8 mouse cellular contexts compared by ENCODE assay signal in genomic region chr19:16029253-16029771, GRCm38 (mm10). TPM values are rescaled to one million over a fixed set of nuclear protein-coding genes. Genes with fewer than 3 reads are reported as not detected.
DNase-seq lines count a peak whose midpoint lies in the region; ATAC-seq and TF ChIP-seq lines count a peak whose summit lies in the region.
"Not testable (repeated sequence)": the region's sequence is repeated elsewhere in the genome, so short reads cannot be mapped to it uniquely, and the experiment has no call there.

No protein-coding gene starts in this region.

- not testable (repeated sequence) for H3K36me3 ChIP-seq in G1E (replicated peaks); forebrain, embryonic 15.5 days; liver, embryonic 14.5 days (replicated peaks; ENCODE audit: control insufficient read depth, insufficient read depth, low read depth); thymus, adult 2 months (ENCODE audit: control insufficient read depth, insufficient read depth, low read length)

- not testable (repeated sequence) for TF ChIP-seq POLR2A in cerebellum, adult 2 months (IDR thresholded peaks at IDR 0.05; ENCODE audit: borderline replicate concordance, insufficient read depth, low read length); thymus, adult 2 months (IDR thresholded peaks at IDR 0.05; ENCODE audit: control insufficient read depth, extremely low read depth, insufficient read depth, low read length, poor library complexity)

- not testable (repeated sequence) for H3K4me1 ChIP-seq in G1E (ENCODE audit: insufficient read depth, low read depth, low read length); cerebellum, adult 2 months (ENCODE audit: control insufficient read depth, insufficient read depth, low read length); forebrain, embryonic 15.5 days; liver, embryonic 14.5 days (replicated peaks; ENCODE audit: control insufficient read depth in 2 of 2, insufficient read depth in 2 of 2, low read length in 1 of 2); thymus, adult 2 months (replicated peaks; ENCODE audit: control insufficient read depth, insufficient read depth, low read length)

- not testable (repeated sequence) for H3K9ac ChIP-seq in forebrain, embryonic 15.5 days (replicated peaks)
- H3K9ac ChIP-seq in liver, embryonic 14.5 days (replicated peaks) = peak overlapping the region; percentile 45

- ATAC-seq in G1E (ENCODE audit: extremely low read depth, insufficient number of reproducible peaks, low FRiP score, poor library complexity, severe bottlenecking) = peak; percentile 80
- peak; percentile 89 for ATAC-seq in forebrain, embryonic 15.5 days (replicated peaks)
- peak; percentile 48; the same call in 1 of the 2 replicates for ATAC-seq in liver, embryonic 14.5 days (ENCODE audit: insufficient read depth)

- peak overlapping the region; percentile 69 for H3K4me3 ChIP-seq in G1E (ENCODE audit: low read depth, low read length)
- H3K4me3 ChIP-seq in cerebellum, adult 2 months (replicated peaks; ENCODE audit: insufficient read depth, low read depth, low read length) = peak overlapping the region; percentile 41
- H3K4me3 ChIP-seq in forebrain, embryonic 15.5 days = peak overlapping the region; percentile 13
- peak overlapping the region; percentile 57 to 69 for H3K4me3 ChIP-seq in liver, embryonic 14.5 days (ENCODE audit: insufficient read depth in 1 of 2, low read depth in 2 of 2, low read length in 2 of 2)
- not testable (repeated sequence) for H3K4me3 ChIP-seq in thymus, adult 2 months (ENCODE audit: control insufficient read depth, insufficient read depth, low read length)

- TF ChIP-seq EP300 in liver, embryonic 14.5 days (IDR thresholded peaks at IDR 0.05; ENCODE audit: low read depth) = not testable (repeated sequence)

- H3K4me2 ChIP-seq in forebrain, embryonic 15.5 days (replicated peaks) = peak overlapping the region; percentile 25
- peak overlapping the region; percentile 51 for H3K4me2 ChIP-seq in liver, embryonic 14.5 days (ENCODE audit: low read depth)

- H3K27ac ChIP-seq in cerebellum, adult 2 months (ENCODE audit: insufficient read depth, low read length); forebrain, embryonic 15.5 days (replicated peaks); liver, embryonic 14.5 days; thymus, adult 2 months (ENCODE audit: control insufficient read depth, insufficient read depth, low read length): not testable (repeated sequence)

- intact Hi-C loops in heart, postnatal 36 days (cut with DNase I) = not testable (repeated sequence)

- peak; percentile 9 for DNase-seq in G1E (ENCODE audit: low spot score)
- DNase-seq in cerebellum, adult 2 months = peak; percentile 49 to 55
- DNase-seq in heart, postnatal 36 days = peak; percentile 33 to 50
- DNase-seq in kidney, postnatal 25 days = peak; percentile 33 to 44
- DNase-seq in liver, embryonic 14.5 days (ENCODE audit: low read depth in 3 of 3, low spot score in 3 of 3) = peak in 1 of 3 experiments; percentile 6
- peak; percentile 14 to 23 for DNase-seq in monocyte, adult 2 months (ENCODE audit: low read depth in 1 of 2, low spot score in 2 of 2)
- DNase-seq in thymus, adult 2 months = peak; percentile 24

- WGBS in cerebellum, adult 2 months = 6% methylated on average over 7 of the region's 9 CpGs
- 28% methylated on average over 7 of the region's 9 CpGs for WGBS in forebrain, embryonic 15.5 days
- 21% methylated on average over 7 of the region's 9 CpGs for WGBS in liver, embryonic 14.5 days (ENCODE audit: insufficient replicate concordance)
- WGBS in thymus, adult 2 months = 23% methylated on average over 7 of the region's 9 CpGs

- H3K27me3 ChIP-seq in G1E (ENCODE audit: insufficient read depth, low read length); cerebellum, adult 2 months (ENCODE audit: control insufficient read depth, insufficient read depth, low read length); forebrain, embryonic 15.5 days; liver, embryonic 14.5 days (ENCODE audit: control insufficient read depth, insufficient read depth, low read length); thymus, adult 2 months (ENCODE audit: control insufficient read depth, insufficient read depth, low read length): not testable (repeated sequence)

- not testable (repeated sequence) for H3K9me3 ChIP-seq in G1E (replicated peaks); forebrain, embryonic 15.5 days; liver, embryonic 14.5 days (ENCODE audit: control insufficient read depth, low read length)

- TF ChIP-seq CTCF in G1E (IDR thresholded peaks at IDR 0.05; ENCODE audit: low read depth, low read length); thymus, adult 2 months (IDR thresholded peaks at IDR 0.05; ENCODE audit: borderline replicate concordance, control insufficient read depth, extremely low read depth, insufficient read depth, low read length, poor library complexity): not testable (repeated sequence)
- TF ChIP-seq CTCF in cerebellum, adult 2 months (IDR thresholded peaks at IDR 0.05; ENCODE audit: borderline replicate concordance, insufficient read depth, low read depth, low read length) = peak; percentile 32; the same call in 1 of the 2 replicates
- peak; percentile 67 for TF ChIP-seq CTCF in liver, embryonic 14.5 days (IDR thresholded peaks at IDR 0.05; ENCODE audit: low read depth)

RNA-seq across cellular contexts. Expression of gene Cep78, which starts 44.5 kb away (rescaled TPM):
- 13.8 and 17.3 TPM in 2 replicates for total RNA-seq in G1E (2014; fragmentation: Nextera tagmentation)
- 20.7 and 21.9 TPM in 2 replicates for total RNA-seq in G1E (2017)
- polyA plus RNA-seq in G1E (2012) = 8.6 and 9.9 TPM in 2 replicates
- 9.6 and 10.0 TPM in 2 replicates for polyA plus RNA-seq in cerebellum, adult 2 months (2012; rRNA removed)
- polyA plus RNA-seq in forebrain, embryonic 15.5 days (2015; fragmentation: Nextera tagmentation; extraction: Ambion mirVana) = 36.1 and 39.0 TPM in 2 replicates
- 1 to 10 TPM; 3.7 to 3.9 TPM for total RNA-seq in heart, postnatal 36 days (2021)
- 3.2 and 5.1 TPM in 2 replicates for polyA plus RNA-seq in liver, embryonic 14.5 days (2012; rRNA removed)
- 8.7 and 9.8 TPM in 2 replicates for polyA plus RNA-seq in liver, embryonic 14.5 days (2014; fragmentation: Nextera tagmentation; extraction: Ambion mirVana)
- polyA plus RNA-seq in thymus, adult 2 months (2012; rRNA removed) = 3.8 and 5.2 TPM in 2 replicates
